Mouse (Mus musculus) kidney, embryonic 15.5 days (tissue): ENCODE measurements around the gene Nkd1. TPM values are rescaled to one million over a fixed set of nuclear protein-coding genes. Genes with fewer than 3 reads are reported as not detected.

Experiments used
- ATAC-seq: fragments of 200-750 bp; cut with Nextera tagmentation; replicated peaks from 2 replicates; pipeline ENCODE4 v1.8.0; 2017; ENCODE audit warnings: moderate TSS enrichment; ENCODE audit not compliant: low FRiP score
- H3K27ac ChIP-seq: fragments of 300-500 bp; sonication (generic); 2 replicates; pipeline ENCODE4 v1.5.1; 2015; ENCODE audit warnings: mild to moderate bottlenecking, inconsistent platforms
- H3K27me3 ChIP-seq: fragments of 300-500 bp; sonication (generic); 2 replicates; pipeline ENCODE4 v1.6.1; 2015; ENCODE audit warnings: inconsistent platforms
- H3K36me3 ChIP-seq: fragments of 300-500 bp; sonication (generic); 2 replicates; pipeline ENCODE4 v1.6.1; 2015; ENCODE audit warnings: inconsistent platforms
- H3K4me1 ChIP-seq: fragments of 300-500 bp; sonication (generic); 2 replicates; pipeline ENCODE4 v1.6.1; 2015; ENCODE audit warnings: inconsistent platforms
- H3K4me2 ChIP-seq: fragments of 300-500 bp; sonication (generic); 2 replicates; pipeline ENCODE4 v1.6.1; 2015; ENCODE audit warnings: moderate library complexity, mild to moderate bottlenecking, inconsistent platforms
- H3K4me3 ChIP-seq: fragments of 300-500 bp; sonication (generic); replicated peaks from 2 replicates; pipeline ENCODE4 v1.5.1; 2015; ENCODE audit warnings: mild to moderate bottlenecking, inconsistent platforms
- H3K9ac ChIP-seq: fragments of 300-500 bp; sonication (generic); 2 replicates; pipeline ENCODE4 v1.6.1; 2015; ENCODE audit warnings: mild to moderate bottlenecking, inconsistent platforms
- H3K9me3 ChIP-seq: fragments of 300-500 bp; sonication (generic); replicated peaks from 2 replicates; pipeline ENCODE4 v1.6.1; 2016; ENCODE audit warnings: inconsistent platforms
- WGBS: fragments of 180-500 bp; shearing (Covaris S2); methylation state at CpG from one replicate; pipeline ENCODE4 v1.1.7; 2015; ENCODE audit warnings: mixed read lengths; 5-methylcytosine and 5-hydroxymethylcytosine counted together
- polyA plus RNA-seq: library from polyadenylated mRNA; unstranded; fragments of >200 nt; fragmentation: Nextera tagmentation; extraction: Ambion mirVana; gene quantifications from 2 replicates; pipeline ENCODE4 v1.2.1, GENCODE M21; 2015

Nkd1 gene
- polyA plus RNA-seq, 1 experiment from 2014 or later = 68.1 TPM

- Histone ChIP-seq H3K4me1 (peaks cover 31% of the 10 kb centered on the region), H3K27ac (peak overlapping the region; percentile 84), H3K9me3 (0 out of 2 replicates have a peak, but pooled peaks cover 5% of the 10 kb centered on the region), H3K9ac (no peak overlapping the region), H3K27me3 (no peaks in the 10 kb centered on the region), H3K4me2 (peak overlapping the region; percentile 59), H3K36me3 (no peaks in the 10 kb centered on the region), H3K4me3 (peak overlapping the region; percentile 29)
- peak; percentile 88 for ATAC-seq
- WGBS = 5% methylated on average over 20 of the region's 20 CpGs
Measured at GRCm38 (mm10) chr8:88604065-88605038, 83.2 kb downstream of the Nkd1 start.

DNA sequence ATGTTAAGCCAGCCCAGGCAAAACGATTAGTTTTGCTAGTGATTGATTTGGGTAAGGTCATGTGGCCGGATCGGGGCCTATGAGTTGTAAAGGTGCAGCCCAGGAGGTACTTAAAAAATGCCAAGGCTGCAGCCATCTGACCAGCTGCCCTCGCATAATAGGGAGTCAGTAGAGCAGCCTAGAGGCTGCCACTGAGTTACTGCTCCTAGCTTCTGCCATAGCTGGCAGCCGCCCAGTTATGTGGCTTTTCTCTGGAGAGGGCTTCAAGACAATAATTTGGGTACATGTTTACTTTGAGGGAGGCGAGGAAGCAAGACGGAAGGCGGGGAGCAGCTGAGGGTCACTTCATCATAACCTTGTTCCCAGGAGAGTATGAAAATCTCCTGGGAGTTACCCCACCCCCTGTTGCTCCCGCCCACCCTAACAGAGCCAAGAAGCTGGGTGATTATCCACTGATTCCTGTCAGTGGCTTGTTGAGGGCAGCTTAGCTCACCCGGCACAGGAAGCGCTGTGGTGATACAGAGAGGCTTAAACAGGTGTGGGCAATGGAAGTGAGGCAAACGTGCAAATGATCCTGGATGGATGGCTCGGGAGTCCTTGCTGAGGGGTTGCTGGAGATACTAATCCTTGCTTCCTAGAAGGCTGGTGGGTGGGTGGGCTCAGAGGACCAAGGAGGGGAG, 84.3 kb downstream of the Nkd1 start:
- peak overlapping the region; percentile 78; the same call in 1 of the 2 replicates for H3K27ac ChIP-seq
- H3K36me3 ChIP-seq = no peaks in the 10 kb centered on the region
- no peak overlapping the region for H3K4me2 ChIP-seq
- no peak overlapping the region for H3K9ac ChIP-seq
- ATAC-seq = no peak; the same call in 1 of the 2 replicates
- peaks cover 31% of the 10 kb centered on the region for H3K4me1 ChIP-seq
- 40% methylated on average over 13 of the region's 13 CpGs for WGBS
- 0 out of 2 replicates have a peak, but pooled peaks cover 5% of the 10 kb centered on the region for H3K9me3 ChIP-seq
- H3K4me3 ChIP-seq = no peak overlapping the region
- no peaks in the 10 kb centered on the region for H3K27me3 ChIP-seq

DNA sequence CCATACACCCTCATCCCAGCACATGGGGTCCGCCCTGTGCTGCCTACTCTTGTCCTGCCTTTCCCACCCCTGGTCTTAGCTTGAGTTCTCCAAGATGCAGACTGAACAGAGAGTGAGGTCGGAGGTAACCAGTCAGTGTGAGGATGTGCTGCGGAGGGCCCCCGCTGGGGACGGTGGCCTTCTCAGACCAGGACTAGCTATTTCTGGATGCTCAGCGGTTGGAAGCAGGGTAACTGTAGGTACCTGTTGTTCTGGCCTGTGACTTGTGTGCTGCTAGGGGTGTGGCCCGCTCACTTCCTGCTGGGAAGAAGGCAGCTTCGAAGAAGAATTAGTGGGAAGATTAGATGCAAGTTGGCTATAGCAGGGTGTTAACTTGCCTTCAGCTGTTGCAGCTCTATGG, 87.9 kb downstream of the Nkd1 start:
- H3K27ac ChIP-seq = no peak overlapping the region
- no peaks in the 10 kb centered on the region for H3K27me3 ChIP-seq
- no peak overlapping the region for H3K9ac ChIP-seq
- WGBS = 77% methylated on average over 8 of the region's 8 CpGs
- H3K4me2 ChIP-seq = no peak overlapping the region
- peaks cover 22% of the 10 kb centered on the region for H3K4me1 ChIP-seq
- ATAC-seq = no peak
- H3K4me3 ChIP-seq = no peak overlapping the region
- no peaks in the 10 kb centered on the region for H3K36me3 ChIP-seq
- H3K9me3 ChIP-seq = no peaks in the 10 kb centered on the region

- Histone ChIP-seq H3K27ac (no peak overlapping the region), H3K36me3 (no peaks in the 10 kb centered on the region), H3K4me2 (no peak overlapping the region), H3K27me3 (no peaks in the 10 kb centered on the region), H3K9ac (no peak overlapping the region), H3K4me1 (peaks cover 10% of the 10 kb centered on the region), H3K4me3 (no peak overlapping the region), H3K9me3 (no peaks in the 10 kb centered on the region)
- no peak for ATAC-seq
- 70% methylated on average over 6 of the region's 6 CpGs for WGBS
Measured at GRCm38 (mm10) chr8:88610271-88610670, 89.1 kb downstream of the Nkd1 start.

DNA sequence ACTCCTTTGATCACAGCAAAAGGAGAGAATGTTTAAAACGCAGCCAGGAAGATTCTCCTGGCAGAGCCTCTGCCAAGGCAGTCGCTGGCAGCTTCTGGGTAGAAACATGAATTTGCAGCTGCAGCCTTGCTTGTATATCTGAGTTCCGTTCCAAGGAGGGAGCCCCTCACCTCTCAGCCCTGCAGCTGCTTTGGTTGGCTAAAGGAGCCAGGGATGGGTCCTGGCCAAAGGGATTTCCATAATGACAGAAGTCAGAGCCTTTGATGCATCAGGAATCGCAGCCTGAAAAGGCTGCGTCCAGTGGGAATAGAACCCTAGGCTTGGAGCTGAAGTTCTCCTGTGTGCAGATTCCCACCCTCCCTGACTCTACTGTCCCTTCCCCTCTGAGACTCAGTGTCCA, 93.8 kb downstream of the Nkd1 start:
- no peak for ATAC-seq
- no peak overlapping the region for H3K9ac ChIP-seq
- no peaks in the 10 kb centered on the region for H3K36me3 ChIP-seq
- H3K4me3 ChIP-seq = no peak overlapping the region
- H3K9me3 ChIP-seq = no peaks in the 10 kb centered on the region
- WGBS = 59% methylated on average over 5 of the region's 5 CpGs
- H3K27me3 ChIP-seq = no peaks in the 10 kb centered on the region
- H3K4me2 ChIP-seq = no peak overlapping the region
- H3K4me1 ChIP-seq = peaks cover 10% of the 10 kb centered on the region
- no peak overlapping the region for H3K27ac ChIP-seq

DNA sequence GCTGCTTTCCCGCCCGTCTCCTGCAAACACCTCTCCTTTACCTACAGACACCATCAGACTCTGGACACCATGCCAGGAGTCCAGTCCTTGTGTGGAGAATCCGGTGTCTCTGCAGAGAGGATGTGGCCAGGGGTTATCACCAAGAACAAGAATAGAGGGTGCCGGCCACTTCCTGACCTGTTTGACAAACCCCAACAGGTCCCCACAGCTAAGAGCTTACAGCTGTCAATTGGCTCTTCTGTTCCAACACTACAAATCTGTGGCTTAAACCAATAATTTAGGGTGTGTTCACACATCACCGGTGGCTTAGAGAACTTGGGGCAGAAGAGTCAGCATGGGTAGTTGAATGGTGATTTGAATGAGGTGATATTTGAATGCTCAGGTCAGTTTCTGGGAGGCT, 97.5 kb downstream of the Nkd1 start:
- Histone ChIP-seq H3K4me2 (no peak overlapping the region), H3K9me3 (no peaks in the 10 kb centered on the region), H3K27ac (no peak overlapping the region), H3K4me3 (no peak overlapping the region), H3K4me1 (peaks cover 12% of the 10 kb centered on the region), H3K36me3 (no peaks in the 10 kb centered on the region), H3K9ac (no peak overlapping the region), H3K27me3 (peaks cover 11% of the 10 kb centered on the region; the same call in 1 of the 2 replicates)
- no peak for ATAC-seq
- WGBS = 50% methylated on average over 5 of the region's 5 CpGs

GRCm38 (mm10) chr8:88619513-88619912, 98.4 kb downstream of the Nkd1 start:
- ATAC-seq = no peak
- Histone ChIP-seq H3K36me3 (no peaks in the 10 kb centered on the region), H3K4me2 (no peak overlapping the region), H3K4me3 (no peak overlapping the region), H3K9me3 (no peaks in the 10 kb centered on the region), H3K9ac (no peak overlapping the region), H3K27ac (no peak overlapping the region), H3K4me1 (peaks cover 12% of the 10 kb centered on the region), H3K27me3 (peaks cover 11% of the 10 kb centered on the region; the same call in 1 of the 2 replicates)
- 74% methylated on average over 3 of the region's 3 CpGs for WGBS

DNA sequence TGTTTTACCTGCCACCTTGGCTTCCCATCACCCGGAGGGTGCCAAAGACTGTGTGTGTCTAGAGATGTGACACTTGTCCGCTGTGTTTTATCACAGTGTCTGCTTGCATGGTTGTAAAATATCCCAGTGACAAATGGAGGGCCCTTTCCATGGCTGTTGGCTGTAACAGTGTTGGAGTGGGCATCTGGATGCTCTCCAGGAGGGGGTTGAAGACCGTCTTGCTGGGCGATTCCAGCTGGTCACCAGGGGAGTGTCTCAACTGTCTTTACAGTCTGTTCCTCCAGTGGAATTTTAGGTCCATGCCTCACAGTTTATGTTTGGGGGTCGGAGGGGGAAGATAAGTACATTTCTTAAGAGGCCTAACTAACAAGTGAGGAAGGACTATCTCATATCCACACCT, 99.8 kb downstream of the Nkd1 start:
- H3K9ac ChIP-seq = no peak overlapping the region
- no peaks in the 10 kb centered on the region for H3K36me3 ChIP-seq
- H3K27ac ChIP-seq = no peak overlapping the region
- H3K27me3 ChIP-seq = peaks cover 22% of the 10 kb centered on the region; the same call in 1 of the 2 replicates
- peaks cover 12% of the 10 kb centered on the region for H3K4me1 ChIP-seq
- H3K4me3 ChIP-seq = no peak overlapping the region
- H3K4me2 ChIP-seq = no peak overlapping the region
- 34% methylated on average over 5 of the region's 5 CpGs for WGBS
- H3K9me3 ChIP-seq = no peaks in the 10 kb centered on the region
- ATAC-seq = no peak

DNA sequence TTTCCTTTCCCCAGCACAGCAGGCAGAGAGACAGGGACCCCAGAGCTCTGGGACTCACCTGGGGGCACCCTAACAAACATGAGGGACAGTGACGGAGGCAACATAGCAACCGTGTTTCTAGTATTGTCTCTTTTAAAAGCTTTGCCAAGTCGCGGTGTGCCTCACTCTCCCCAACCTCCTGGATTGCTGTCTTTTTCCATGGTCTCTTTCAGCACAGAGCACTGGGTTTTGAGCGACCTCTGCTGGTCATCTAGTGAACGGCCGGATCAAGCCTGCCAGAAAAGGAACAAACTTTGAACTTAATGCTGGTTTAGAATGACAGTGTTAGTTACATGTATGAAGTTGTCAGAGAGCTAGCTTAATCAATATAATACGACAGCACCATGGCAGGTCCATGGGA, 100.3 kb downstream of the Nkd1 start:
- H3K36me3 ChIP-seq = no peaks in the 10 kb centered on the region
- no peak overlapping the region for H3K27ac ChIP-seq
- 0 out of 2 replicates have a peak overlapping the region, but pooled peaks have one; percentile 15 for H3K4me2 ChIP-seq
- peaks cover 27% of the 10 kb centered on the region; the same call in 1 of the 2 replicates for H3K27me3 ChIP-seq
- under 1% methylated on average over 8 of the region's 8 CpGs for WGBS
- H3K9ac ChIP-seq = no peak overlapping the region
- no peak overlapping the region for H3K4me3 ChIP-seq
- H3K4me1 ChIP-seq = peaks cover 12% of the 10 kb centered on the region
- no peaks in the 10 kb centered on the region for H3K9me3 ChIP-seq
- ATAC-seq = no peak

GRCm38 (mm10) chr8:88623351-88623750, 102.2 kb downstream of the Nkd1 start:
- Histone ChIP-seq H3K27ac (no peak overlapping the region), H3K9me3 (no peaks in the 10 kb centered on the region), H3K4me1 (peaks cover 24% of the 10 kb centered on the region), H3K36me3 (no peaks in the 10 kb centered on the region), H3K27me3 (peaks cover 35% of the 10 kb centered on the region), H3K4me3 (no peak overlapping the region), H3K4me2 (no peak overlapping the region), H3K9ac (no peak overlapping the region)
- no peak for ATAC-seq
- WGBS = 75% methylated on average over 3 of the region's 3 CpGs

GRCm38 (mm10) chr8:88624276-88624675, 103.1 kb downstream of the Nkd1 start:
- WGBS = 83% methylated on average over 3 of the region's 3 CpGs

GRCm38 (mm10) chr8:88626433-88626832, 105.3 kb downstream of the Nkd1 start:
- Histone ChIP-seq H3K9me3 (no peaks in the 10 kb centered on the region), H3K27me3 (peaks cover 39% of the 10 kb centered on the region), H3K36me3 (no peaks in the 10 kb centered on the region), H3K4me1 (peaks cover 19% of the 10 kb centered on the region), H3K4me2 (no peak overlapping the region), H3K27ac (no peak overlapping the region), H3K4me3 (no peak overlapping the region; the same call in 1 of the 2 replicates), H3K9ac (no peak overlapping the region)
- WGBS = 72% methylated on average over 3 of the region's 3 CpGs
- ATAC-seq = no peak

More at GRCm38 (mm10) chr8:88624276-88624675, 103.1 kb downstream of the Nkd1 start:
- no peak overlapping the region for H3K27ac ChIP-seq
- no peak for ATAC-seq
- no peak overlapping the region for H3K4me2 ChIP-seq
- H3K27me3 ChIP-seq = peaks cover 42% of the 10 kb centered on the region
- H3K36me3 ChIP-seq = no peaks in the 10 kb centered on the region
- H3K4me3 ChIP-seq = no peak overlapping the region
- peaks cover 20% of the 10 kb centered on the region for H3K4me1 ChIP-seq
- H3K9me3 ChIP-seq = no peaks in the 10 kb centered on the region
- H3K9ac ChIP-seq = no peak overlapping the region
